Comparison of ENCODE assay signal across 35 mouse cellular contexts in genomic region chr3:126308303-126308702, GRCm38 (mm10). TPM values are rescaled to one million over a fixed set of nuclear protein-coding genes. Genes with fewer than 3 reads are reported as not detected.
"Had no signal": no experiment of that assay in that cellular context is flagged by ENCODE, and none has a peak within 500 bp of the region (broad histone marks: within the 10 kb centered on the region; RNA-seq: fewer than 3 reads in every experiment).

No protein-coding gene starts in this region.

- H3K4me2 ChIP-seq: heart, embryonic 11.5 days; heart, embryonic 12.5 days; heart, embryonic 13.5 days; heart, embryonic 15.5 days; hindbrain, embryonic 12.5 days; hindbrain, embryonic 13.5 days; hindbrain, embryonic 14.5 days; hindbrain, embryonic 15.5 days; intestine, embryonic 15.5 days; kidney, embryonic 15.5 days had no signal

- H3K27ac ChIP-seq: heart, embryonic 10.5 days; heart, embryonic 13.5 days; heart, embryonic 15.5 days; hindbrain, embryonic 10.5 days; hindbrain, embryonic 12.5 days; hindbrain, embryonic 13.5 days; hindbrain, embryonic 14.5 days; hindbrain, embryonic 15.5 days; hindbrain, postnatal 0 days; intestine, embryonic 15.5 days; kidney, embryonic 15.5 days; kidney, postnatal 0 days; layer of hippocampus, adult 2 months had no signal

- H3K4me3 ChIP-seq: heart, embryonic 10.5 days; heart, embryonic 12.5 days; heart, embryonic 13.5 days; heart, embryonic 15.5 days; hindbrain, embryonic 10.5 days; hindbrain, embryonic 12.5 days; hindbrain, embryonic 13.5 days; hindbrain, embryonic 15.5 days; intestine, embryonic 15.5 days; kidney, embryonic 15.5 days; layer of hippocampus, adult 2 months had no signal

- H3K9me3 ChIP-seq: heart, embryonic 10.5 days; heart, embryonic 12.5 days; heart, embryonic 13.5 days; heart, embryonic 15.5 days; hindbrain, embryonic 10.5 days; hindbrain, embryonic 12.5 days; hindbrain, embryonic 13.5 days; hindbrain, embryonic 15.5 days; intestine, embryonic 15.5 days; kidney, embryonic 15.5 days had no signal

- H3K4me1 ChIP-seq: heart, embryonic 10.5 days; heart, embryonic 12.5 days; heart, embryonic 13.5 days; heart, embryonic 15.5 days; hindbrain, embryonic 10.5 days; hindbrain, embryonic 12.5 days; hindbrain, embryonic 13.5 days; hindbrain, embryonic 15.5 days; intestine, embryonic 15.5 days; kidney, embryonic 15.5 days had no signal

- H3K27me3 ChIP-seq: heart, embryonic 12.5 days; heart, embryonic 13.5 days; heart, embryonic 15.5 days; hindbrain, embryonic 12.5 days; hindbrain, embryonic 13.5 days; hindbrain, embryonic 15.5 days; intestine, embryonic 15.5 days; kidney, embryonic 15.5 days had no signal

- DNase-seq: heart, postnatal 10 days; heart, postnatal 14 days; heart, postnatal 36 days; heart, postnatal 4 days; kidney, adult 11 months; kidney, adult 18-20 months; kidney, adult 2 months; kidney, adult 8-10 months; kidney, adult 9 months; kidney, postnatal 10 days; kidney, postnatal 25 days; kidney, postnatal 36 days; kidney, postnatal 4 days; layer of hippocampus, adult 9-11 months; layer of hippocampus, postnatal 36 days had no signal

- H3K36me3 ChIP-seq: heart, embryonic 10.5 days; heart, embryonic 12.5 days; heart, embryonic 13.5 days; heart, embryonic 15.5 days; hindbrain, embryonic 10.5 days; hindbrain, embryonic 12.5 days; hindbrain, embryonic 13.5 days; hindbrain, embryonic 15.5 days; intestine, embryonic 15.5 days; kidney, embryonic 15.5 days had no signal

- H3K9ac ChIP-seq: heart, embryonic 12.5 days; heart, embryonic 13.5 days; heart, embryonic 15.5 days; hindbrain, embryonic 12.5 days; hindbrain, embryonic 13.5 days; hindbrain, embryonic 14.5 days; hindbrain, embryonic 15.5 days; intestine, embryonic 15.5 days; kidney, embryonic 15.5 days had no signal

- ATAC-seq: hindbrain, embryonic 16.5 days; hindbrain, postnatal 0 days; inflammation-experienced regulatory T-cells, adult 6 months; intestine, embryonic 15.5 days; intestine, embryonic 16.5 days; intestine, postnatal 0 days had no signal

RNA-seq across cellular contexts. Expression of gene Arsj, which starts 55.2 kb away (rescaled TPM):
- total RNA-seq: hematopoietic stem cell, adult 5-6 weeks had no signal
- polyA plus RNA-seq: heart, embryonic 10.5 days; inflammation-experienced regulatory T-cells, adult 6 months had no signal
